Mouse (Mus musculus) forelimb bud, embryonic 11.5 days (tissue): ENCODE measurements around the gene Zfp759.
"Not testable (repeated sequence)": the region's sequence is repeated elsewhere in the genome, so short reads cannot be mapped to it uniquely, and the experiment has no call there.

ENCODE experiments used
- DNase-seq: peaks from one replicate; pipeline ENCODE4 v3.0.0-alpha.2; 2012; ENCODE audit warnings: low read depth, low spot score

Zfp759 gene

DNA sequence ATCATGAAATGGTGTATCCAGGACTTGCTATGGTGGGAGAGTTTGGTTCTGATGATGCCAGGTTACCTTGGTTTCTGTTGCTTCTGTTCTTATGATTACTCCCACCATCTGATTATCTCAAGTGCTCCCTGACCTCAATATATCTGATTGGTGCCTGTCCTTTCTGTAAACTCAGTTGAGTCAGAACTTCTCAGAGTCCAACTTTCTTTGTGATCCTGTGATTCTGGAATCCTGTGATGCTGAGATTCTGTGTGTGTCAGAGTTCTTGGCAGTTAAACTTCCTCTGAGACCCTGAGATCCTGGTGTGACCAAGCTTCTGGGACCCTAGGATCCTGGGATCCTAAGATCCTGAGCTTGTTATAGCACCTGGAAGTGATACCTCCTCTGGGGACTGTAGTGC lies at the start of gene Zfp759:
Zfp759 (plus strand) TSS at position 301 of the 400 bp plus-strand sequence.
- DNase-seq, result not testable (repeated sequence)

DNA sequence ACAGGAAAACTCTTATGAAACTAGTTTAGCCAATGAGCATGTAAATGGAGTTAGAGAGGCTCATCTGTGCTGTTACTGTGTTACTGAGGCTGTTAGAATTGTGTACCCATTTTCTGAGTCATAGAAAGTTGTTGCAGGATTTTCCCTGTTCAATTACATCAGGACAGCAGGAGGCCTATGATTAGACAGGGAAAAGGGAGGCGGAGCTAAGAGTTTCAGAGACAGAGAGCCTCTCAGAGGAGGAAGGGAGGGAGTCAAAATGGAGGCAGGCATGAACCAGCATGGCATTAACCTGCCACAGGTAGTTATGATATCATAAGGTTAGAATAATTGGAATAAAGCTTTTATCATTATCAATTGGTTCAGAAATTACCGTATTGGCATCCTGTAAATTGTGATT lies 48.7 kb upstream of the Zfp759 start:
- DNase-seq, result no peak

DNA sequence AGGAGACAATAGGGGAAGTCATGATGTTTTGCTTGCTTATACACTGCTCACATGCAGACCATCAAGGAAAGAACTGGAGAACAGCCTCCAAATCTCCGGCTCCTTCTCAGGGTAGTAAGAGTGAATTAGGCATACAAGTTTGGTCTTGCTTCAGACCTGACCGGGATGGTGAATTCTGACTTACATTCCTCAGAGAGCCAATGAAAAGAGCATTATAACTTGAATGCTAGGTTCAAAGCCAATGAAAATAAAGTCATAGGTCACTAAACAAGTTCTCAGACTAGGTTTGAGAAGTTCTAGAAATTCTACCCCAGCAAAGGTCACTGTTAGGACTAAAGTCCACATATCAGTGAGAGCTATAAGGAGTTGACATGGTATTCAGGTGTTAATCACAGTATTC lies 44.2 kb upstream of the Zfp759 start:
- no peak for DNase-seq

DNA sequence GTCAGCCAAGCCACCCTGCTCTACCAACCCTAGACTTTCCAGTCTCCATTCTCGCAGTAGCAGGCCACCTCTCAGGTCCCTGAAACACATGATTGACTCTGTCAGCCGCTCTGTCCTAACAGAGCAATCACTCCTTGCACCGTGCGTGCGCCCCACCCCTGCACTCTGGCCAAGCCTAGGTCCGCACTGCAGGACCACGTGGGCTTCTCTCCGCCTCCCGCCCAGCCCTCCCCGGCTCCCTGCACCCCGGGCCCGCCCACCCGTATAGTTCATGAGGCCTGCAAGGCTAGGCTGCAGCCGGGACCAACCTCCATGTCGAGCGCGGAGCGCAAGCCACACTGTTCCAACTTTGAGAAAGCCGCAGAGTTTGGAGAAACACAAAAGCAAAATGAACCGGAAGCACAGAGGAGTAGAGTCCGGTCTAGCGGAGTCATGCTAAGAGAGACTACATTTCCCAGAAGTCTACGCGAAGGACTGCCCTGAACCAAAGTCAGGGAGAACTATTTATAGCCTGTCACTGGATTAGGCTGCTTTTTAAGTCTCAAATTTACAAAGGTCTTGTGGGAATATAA lies 40.2 kb upstream of the Zfp759 start:
- DNase-seq, result peak; percentile 66

DNA sequence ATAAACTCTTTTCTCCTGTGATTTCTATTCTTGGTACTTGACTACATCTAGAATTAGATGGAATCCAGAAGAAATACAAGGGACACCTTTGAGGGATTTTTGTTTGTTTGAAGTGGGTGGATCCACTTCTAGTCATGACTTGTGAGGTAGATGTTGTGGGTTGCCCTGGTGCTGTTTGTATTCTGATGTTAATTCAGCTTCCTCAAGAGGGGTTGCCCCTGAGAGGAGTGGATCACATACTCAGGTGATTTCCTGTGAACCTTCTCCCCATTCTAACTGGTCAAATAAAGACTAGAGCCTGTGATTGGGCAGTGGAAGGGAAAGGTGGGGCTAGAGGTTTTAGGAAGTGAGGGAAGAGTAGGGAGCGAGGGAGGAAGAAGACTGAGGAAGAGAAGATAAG lies 39.5 kb upstream of the Zfp759 start:
- DNase-seq, result no peak

DNA sequence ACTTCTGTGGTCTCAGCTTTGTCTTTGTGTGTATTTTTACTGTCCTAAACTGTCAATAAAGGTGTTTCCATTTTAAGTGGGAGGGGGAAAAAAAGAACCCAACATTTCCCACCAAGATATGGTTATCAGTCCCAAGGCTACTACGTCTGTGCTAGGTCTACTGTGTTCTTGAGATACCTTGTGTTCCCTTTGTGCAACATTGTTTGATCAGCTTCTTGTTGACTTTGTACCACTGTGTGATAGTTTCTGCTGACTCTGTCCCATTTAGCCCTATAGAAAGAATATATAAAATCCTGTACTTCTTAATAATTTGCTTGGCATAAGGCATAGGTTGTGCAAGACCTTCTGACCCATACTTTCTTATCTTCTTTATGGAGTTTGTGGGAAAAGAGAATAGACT lies 31.3 kb upstream of the Zfp759 start:
- DNase-seq, result no peak

DNA sequence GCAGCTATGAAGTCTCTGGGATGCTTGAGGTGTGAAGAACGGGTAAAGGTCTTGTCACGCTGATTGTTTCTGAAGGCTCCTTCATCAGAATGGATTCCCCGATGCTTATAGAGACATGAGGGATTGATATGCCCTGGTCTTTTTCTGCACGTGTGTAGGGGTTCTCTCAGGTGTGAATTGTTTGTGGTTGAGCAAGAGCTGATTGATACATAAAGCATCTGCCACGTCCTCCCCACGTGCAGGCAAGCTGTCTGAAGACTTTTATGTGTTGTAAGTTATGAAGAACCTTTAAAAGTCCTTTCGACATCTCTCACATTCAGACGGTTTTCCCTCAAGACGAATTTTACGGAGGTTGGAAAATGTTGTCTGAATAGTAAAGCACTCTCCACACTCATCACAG lies 23.6 kb upstream of the Zfp759 start, which contains the start of gene Zfp708:
Zfp708 (minus strand) TSS at position 101 of the 400 bp plus-strand sequence.
- DNase-seq, result no peak

DNA sequence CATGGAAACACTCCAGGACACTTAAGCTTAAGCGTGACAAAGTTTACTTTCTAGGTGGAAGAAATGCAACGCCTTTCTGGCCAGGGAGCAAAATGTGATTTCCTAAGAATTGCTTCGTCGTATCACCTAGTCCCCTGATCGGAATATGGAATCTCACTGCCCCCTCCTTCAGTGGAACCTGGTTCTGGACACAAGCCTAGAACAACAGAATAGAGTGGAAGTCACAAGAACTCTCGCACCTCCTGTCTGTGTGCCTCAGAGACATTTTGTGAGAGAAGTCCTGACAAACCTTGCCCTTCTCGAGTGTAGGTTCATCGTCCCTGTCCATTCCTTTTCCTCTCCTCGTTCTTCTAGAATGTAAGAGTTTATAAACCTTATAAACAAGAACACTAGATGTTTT lies 13.8 kb upstream of the Zfp759 start:
- DNase-seq, result no peak

DNA sequence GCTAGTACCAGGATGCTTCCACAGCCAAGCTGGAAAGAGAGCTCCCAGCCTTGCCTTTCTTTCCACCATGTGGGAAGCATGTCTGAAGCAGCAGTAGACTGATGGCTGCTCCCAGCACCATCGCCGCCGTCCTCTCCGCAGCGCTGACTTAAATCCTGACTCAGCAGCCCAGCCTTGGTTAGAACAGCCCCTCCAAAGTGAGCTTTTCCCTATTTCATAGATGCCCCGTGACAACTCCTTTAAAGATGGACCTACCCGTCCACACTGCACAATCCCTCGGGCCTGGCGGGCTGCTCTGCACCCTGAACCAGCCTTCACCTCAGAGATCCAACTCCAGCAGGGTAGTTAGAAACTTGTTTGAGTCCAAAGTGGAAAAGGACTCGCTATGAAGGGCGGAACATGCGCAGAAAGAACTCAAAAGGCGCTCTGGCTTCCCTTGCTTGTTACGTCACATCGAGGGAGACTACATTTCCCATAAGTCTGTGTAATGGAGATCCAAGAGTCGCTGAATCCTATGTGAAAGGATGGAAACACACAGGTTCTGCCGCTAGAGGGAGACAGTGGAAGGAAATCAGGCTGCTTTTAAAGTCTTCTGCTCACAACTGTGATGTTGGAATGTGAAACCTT lies 13.2 kb upstream of the Zfp759 start, which contains the start of gene Gm28557:
Gm28557 (minus strand) TSS at position 411 of the 627 bp plus-strand sequence.
- DNase-seq, result peak; percentile 97

DNA sequence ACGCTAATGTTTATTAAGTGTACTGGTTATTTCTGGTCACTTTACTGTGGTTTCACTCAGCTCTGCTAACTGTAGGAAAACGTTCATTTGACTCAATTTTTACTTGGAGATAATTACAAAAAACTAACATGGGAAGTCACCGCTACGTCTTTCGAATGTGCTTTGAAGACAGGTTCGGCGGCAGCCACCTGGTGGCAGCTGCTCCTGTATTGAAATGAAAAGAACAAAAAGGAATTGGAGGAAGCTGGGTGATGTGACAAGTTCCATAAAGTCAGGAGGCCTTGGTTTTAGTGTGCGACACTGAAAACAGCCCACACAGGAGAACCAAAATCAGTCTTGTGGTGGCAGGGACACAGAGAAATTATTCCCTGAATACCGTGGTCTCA lies 12.6 kb upstream of the Zfp759 start:
- no peak for DNase-seq

DNA sequence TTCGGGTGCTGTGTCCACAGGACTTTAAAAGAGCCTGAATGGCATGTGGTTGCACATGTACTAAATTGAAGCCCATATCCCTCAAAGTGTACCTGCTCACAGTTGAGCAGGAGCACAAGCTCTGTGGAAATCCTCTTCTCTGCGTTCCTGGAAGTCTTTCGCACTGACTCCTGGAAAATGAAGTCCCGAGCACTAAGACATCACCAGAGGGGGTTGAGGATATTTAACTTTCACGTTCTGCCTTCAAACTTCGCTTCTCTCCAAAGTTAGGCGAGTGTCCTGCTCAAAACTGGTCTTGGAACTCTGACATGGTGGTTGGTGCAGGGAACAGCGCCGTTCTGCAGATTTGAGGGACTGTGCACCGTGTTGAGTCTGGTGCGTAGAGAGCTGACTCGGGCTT lies 9.4 kb upstream of the Zfp759 start:
- DNase-seq, result no peak

DNA sequence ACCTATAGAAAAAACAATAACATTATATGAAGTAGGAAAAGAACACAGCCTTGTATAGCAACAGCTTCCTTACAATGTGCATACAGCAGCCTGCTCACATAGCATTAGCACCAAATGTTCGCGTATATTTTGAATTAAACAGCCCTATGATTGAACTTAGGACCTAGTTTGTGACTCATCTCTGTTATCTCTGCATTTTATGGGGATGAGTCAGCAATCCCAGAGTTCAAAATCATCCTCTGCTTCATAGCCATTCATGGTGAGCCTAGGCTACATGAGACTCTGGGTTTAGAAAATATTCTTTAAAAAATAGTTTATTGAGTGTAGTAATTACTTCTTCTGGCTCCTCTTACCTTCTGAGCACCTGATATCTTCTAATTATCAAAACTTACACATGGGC lies 8.2 kb upstream of the Zfp759 start:
- no peak for DNase-seq

DNA sequence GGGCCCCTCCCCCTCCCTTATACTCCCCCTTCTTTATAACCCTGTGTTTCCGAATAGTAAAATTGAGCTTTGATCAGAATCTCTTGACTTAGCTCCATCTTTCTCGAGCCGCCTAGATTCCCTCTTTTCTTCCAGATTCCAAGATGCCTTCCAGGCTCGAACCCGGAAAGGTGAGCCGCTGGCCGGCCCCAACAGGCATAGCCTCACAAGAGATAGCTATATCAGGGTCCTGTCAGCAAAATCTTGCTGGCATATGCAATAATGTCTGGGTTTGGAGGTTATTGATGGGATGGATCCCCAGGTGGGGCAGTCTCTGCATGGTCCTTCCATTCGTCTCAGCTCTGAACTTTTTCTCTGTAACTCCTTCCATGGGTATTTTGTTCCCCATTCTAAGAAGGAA lies 5.3 kb upstream of the Zfp759 start, which contains the start of gene Rslcan18:
Rslcan18 (minus strand) TSS at position 101 of the 400 bp plus-strand sequence.
- DNase-seq, result not testable (repeated sequence)

DNA sequence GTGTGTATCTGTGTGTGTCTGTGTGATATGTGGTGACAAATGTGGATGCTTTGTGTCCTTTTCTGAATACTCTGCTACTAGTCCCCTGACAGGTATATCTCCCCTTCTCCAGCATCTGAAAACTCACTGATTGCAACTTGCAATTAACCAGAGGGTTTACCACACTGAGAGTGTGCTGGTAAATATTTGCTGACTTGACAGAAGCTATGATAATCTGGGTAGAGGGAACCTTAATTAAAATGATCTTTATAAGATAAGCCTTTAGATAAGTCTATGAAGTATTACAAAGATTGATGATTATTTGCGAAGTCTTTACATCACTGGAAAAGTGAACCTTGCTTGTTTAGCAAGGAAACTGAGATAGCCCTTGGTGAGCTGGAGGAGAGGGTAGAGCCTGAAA lies 3.0 kb downstream of the Zfp759 start:
- no peak for DNase-seq

DNA sequence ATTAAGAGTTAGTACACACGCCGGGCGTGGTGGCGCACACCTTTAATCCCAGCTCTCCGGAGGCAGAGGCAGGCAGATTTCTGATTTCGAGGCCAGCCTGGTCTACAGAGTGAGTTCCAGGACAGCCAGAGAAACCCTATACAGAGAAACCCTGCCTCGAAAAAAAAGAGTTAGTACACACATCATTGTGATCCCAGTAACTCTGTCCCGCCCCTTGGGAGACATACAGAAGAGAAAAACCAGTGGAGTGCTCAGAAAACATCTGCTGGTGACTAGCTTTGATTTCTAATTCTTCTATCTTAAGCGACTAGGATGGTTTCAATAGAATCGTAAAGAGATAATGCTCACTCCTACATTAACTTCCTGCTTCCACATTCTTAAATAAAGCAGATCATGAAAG lies 6.0 kb downstream of the Zfp759 start:
- DNase-seq, result not testable (repeated sequence)

DNA sequence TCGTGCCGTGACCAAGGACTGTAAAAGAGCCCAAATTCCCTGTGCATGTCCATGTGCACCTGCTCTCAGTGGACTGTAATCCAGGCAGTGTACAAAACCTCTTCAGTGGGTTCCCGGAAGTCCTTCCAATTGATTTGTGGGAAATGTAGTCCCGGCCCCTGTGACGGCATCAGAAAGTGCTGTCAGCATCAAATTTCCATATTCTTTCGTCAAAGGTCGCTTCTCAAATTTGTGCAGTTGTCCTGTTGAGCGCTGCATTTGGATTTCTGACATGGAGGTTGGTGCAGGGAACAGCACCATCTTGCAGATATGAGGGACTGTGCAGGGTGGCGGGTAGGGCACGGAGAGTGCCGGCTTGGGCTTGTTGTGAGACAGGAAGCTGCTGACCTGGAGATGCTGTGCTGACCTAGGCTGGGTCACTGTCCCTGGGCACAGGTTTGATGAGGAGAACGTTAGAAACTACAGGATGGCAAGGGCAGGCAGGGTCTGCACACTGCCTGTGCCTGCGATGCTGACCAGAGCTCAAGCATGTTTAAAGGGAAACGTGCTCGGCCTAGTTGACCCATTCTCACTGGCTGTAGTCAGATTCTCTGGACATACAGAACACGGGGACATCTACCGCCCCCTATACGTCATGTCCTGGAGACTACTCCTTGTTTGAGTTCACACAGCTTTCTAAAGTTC lies 6.7 kb downstream of the Zfp759 start:
- peak; percentile 80 for DNase-seq

DNA sequence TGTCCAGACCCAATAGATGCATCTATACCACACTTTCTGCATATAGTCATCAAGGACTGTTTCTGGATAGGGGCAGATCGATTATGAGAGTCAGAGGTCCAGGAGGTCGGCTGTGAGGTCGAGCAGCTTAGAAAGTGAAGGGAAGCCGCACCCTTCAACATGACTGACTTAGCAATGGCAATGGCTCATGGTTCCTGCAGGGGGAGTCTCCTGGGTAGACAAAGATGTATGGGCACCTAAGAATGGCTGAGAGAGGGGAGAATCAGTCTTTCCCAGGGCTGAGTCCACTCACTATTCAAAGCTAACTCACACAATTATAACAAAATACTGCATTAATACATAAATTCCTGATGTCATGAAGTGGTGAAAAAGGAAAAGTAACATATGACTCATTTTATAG lies 44.7 kb downstream of the Zfp759 start:
- DNase-seq, result not testable (repeated sequence)

DNA sequence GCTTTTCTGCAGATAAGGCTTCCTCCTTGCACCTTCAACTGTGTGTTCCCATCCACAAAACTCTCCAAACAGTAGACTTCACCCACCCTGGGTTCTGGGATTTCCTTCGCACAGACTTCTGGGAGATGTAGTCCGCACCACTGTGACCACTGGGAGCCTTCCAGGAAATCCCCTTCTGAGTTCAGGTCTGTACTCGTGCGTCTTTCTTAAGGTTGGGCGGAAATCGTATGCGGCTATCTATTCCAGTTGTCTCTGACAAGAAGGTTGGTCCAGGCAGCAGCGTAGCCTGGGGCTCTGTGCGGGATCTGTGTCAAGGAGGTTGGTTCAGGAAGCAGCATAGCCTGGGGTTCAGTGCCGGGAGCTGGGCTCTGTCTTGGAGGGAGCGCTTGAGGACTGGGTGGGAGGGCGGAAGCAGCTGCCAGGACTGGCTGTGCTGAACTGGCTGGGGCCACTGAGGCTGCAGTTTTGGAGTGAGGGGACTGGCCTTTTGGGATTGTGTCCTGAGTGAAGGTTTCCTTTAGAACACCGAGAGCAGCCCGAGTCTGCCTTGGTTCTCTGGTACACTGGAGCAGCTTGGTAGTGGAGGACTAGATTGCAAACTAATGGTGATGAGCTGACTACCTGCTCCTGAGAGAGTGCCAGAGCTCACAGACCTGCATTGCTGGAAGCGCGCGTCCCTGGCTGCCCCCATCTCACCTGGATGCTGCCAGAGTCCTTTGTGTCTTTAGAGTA lies 51.7 kb downstream of the Zfp759 start, which contains the start of gene Rsl1:
Rsl1 (plus strand) TSS at position 192 of the 732 bp plus-strand sequence.
- DNase-seq, result peak; percentile 37

DNA sequence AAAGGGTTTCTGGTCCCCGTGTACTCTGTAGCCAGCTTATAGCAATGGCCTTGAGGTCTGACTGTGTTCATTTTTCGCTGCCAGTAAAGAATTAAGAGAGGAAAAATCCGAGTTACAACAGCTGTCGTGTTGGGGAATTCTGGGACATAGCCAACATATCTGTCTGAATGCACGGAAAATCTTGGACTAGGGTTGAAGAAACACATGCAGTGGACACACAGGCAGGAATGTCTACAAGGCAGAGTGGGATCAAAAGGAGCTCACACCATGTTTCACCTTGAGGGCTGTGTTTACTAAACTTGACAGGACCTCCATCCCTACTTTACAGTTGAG lies 52.2 kb downstream of the Zfp759 start:
- DNase-seq, result no peak
